Mouse (Mus musculus) lung, adult 2 months (tissue): Measurements from ENCODE around the gene M6pr.

Experiments
- CTCF ChIP-seq: fragments of 200-500 bp; IDR thresholded peaks from 2 replicates; pipeline ENCODE4 v1.5.1; 2011; ENCODE audit warnings: mild to moderate bottlenecking, low read length, control low read depth; ENCODE audit not compliant: insufficient read depth
- POLR2A ChIP-seq: fragments of 200-500 bp; IDR thresholded peaks from 2 replicates; pipeline ENCODE4 v1.6.1; 2011; ENCODE audit warnings: low read depth, mild to moderate bottlenecking, control low read depth, low read length, borderline replicate concordance; ENCODE audit errors: extremely low read depth

DNA sequence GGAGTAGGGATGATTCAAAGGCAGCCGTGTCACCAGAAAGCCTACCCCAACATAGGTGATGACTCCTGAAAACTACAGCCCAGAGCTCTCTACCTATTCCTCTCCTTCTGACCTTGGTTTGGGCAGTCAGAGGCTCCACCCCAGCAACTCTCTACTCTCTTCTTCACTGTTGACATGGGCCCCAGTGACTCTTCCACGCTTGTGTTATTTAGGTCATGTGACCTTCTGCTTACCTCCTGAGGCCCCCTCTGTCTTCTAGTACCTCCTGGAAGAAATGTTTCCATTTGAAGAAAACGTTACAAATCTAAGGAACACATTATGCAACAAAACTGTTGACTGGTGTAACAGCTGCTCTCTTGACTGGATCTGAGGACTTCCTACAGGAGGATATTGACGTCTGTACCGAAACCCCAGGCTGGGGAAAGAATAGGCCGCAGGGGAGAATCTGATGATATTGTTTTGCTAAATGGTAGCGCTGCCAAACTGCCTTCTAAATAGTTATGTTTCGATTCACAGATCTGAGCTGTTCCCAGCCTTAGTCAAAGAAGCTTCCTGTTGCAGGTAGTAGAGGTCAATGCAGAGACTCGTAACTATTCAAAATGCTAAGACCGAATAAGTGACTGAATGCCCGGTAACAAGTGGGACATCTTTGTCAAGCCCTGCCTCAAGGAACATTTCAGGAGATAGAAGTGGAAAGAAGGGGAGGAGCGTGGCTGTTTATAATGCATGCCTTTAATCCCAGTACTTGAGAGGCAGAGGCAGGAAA, 3.5 kb upstream of the M6pr start:
- no peak for TF ChIP-seq CTCF
- no peak for TF ChIP-seq POLR2A
